Mouse (Mus musculus) ES-CJ7 (cell line): ENCODE results near the gene Leng1.
"Not testable (repeated sequence)": the region's sequence is repeated elsewhere in the genome, so short reads cannot be mapped to it uniquely, and the experiment has no call there.

Experiments
- DNase-seq: peaks from one replicate; pipeline ENCODE4 v3.0.0; 2011; ENCODE audit warnings: low read depth, low spot score

The Leng1 gene

GRCm38 (mm10) chr7:3665215-3666114, at the start of gene Leng1:
TSS of gene Leng1 (minus strand) at chr7:3665840.
- DNase-seq, result peak; percentile 97

DNA sequence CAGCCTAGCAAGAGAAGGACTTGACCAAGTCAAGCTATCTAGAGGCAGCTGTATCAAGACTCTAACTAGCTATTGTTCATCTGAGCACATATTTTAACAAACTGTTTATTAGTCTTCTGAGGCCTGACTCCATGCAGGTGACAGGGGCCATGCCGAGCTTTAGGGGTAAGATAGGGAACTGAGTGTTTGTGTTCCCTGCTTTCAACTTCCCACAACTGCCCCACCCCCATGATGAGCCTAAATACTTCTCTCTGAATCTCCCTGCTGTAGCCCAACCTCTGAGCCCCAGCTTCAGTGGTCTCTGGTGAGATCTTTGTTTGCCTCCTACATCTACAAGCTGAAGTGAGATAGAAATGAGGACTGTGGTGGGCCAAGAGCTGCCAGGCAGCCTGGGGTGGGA, 49.6 kb upstream of the Leng1 start:
- DNase-seq, result no peak

DNA sequence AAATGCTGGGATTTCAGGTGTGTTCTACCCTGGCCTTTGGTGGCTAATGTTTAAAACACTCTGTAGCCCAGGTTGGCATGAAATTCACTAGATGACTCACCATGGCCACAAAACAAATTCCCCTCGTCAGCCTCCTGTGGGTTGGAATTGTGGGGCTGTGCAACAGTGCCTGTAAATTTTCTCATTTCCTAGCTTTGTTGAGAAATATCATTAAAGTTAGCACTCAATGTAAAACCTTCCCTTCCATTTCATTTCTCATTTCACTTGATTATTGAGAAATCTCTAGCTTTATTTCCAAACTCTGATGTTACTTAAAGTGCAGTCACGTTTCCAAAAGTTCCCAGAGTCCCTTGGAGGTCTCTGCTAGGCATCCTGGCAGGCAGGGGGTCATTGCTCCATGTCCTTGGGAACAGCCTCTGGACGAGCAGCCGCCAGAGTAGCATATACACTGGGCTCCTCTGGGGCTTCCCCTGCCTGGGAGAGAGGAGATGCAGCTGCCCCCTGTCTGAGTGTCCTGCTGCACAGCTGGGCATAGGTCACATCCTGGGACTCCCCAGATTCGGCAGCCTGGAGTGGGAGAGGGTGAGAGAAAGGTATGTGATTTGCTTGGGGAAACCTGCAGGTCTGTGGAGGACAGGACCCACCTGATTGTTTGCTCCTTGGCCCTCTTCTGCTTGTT, 46.8 kb upstream of the Leng1 start:
- DNase-seq, result no peak

DNA sequence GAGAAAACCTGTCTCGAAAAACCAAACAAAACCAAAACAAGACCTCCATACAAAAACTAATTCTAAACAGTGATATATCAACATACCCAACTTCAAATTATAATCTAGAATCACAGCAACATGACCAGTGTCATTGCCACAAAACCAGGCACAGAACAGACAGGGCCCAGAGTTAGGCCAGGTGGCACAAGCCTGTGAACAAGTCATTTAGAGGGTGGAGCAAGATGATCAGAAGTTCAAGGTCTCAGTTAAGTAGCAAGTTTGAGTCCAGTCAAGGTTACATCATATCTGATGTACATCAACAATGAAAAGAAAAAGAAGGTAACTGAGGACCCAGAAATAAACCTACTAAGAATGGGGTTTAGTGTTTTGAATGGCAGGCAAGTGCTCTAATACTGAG, 43.4 kb upstream of the Leng1 start:
- peak; percentile 51 for DNase-seq

DNA sequence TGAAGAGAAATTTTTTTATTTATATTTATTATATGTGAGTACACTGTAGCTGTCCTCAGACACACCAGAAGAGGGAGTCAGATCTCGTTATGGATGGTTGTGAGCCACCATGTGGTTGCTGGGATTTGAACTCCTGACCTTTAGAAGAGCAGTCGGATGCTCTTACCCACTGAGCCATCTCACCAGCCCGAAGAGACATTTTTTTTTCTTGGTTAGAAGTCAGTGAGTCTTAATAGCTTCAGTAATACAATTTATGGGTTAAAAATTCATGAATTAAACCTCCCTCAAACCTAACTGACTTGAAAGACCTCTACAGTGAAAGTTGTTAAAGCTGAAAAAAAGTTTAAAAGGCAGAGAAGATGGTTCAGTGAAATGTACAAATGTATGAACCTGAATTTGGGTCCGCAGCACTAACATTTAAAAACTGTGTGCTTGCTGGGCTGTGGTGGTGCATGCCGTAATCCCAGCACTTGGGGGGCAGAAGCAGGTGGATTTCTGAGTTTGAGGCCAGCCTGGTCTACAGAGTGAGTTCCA, 42.9 kb upstream of the Leng1 start:
- DNase-seq, result not testable (repeated sequence)

DNA sequence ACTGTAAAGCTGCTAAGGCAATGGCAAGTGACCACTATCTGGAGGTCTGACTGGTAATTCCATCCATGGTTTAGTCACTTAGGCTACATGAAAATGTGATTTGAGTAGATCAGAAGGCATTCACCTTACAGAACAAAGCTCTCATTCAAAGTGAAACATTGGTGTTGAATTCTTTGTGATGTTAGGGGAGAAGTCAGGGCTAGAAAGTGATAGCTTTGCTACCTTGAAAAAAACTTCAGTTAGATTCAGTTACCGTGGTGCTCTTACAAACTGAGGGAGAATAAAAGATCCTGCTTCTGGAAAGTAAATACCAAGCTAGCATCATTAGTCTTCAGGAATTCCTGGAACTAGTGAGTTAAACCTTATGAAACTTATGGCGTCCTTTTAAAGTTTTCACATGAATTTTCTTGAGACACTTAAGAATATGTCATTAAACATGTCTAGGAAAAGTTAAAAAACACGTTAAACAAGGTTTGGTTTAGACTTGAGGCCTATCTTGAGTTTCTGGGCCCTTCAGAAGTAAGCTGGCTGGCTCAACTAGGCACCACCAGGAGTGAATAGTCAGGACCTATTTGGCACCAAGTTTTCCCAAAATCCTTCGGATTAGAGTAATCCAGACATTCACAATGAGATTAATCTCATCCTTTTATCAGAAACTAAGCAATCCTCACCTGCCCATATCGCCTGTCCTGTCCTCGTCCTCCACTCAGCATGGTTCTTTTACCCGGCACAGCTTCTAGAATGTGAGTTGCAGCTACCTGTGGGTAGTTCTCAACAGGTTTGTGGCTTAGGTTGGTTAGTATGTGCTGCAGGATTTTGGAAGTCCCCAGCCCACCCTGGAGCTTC, 42.2 kb upstream of the Leng1 start:
- DNase-seq, result peak; percentile 43

DNA sequence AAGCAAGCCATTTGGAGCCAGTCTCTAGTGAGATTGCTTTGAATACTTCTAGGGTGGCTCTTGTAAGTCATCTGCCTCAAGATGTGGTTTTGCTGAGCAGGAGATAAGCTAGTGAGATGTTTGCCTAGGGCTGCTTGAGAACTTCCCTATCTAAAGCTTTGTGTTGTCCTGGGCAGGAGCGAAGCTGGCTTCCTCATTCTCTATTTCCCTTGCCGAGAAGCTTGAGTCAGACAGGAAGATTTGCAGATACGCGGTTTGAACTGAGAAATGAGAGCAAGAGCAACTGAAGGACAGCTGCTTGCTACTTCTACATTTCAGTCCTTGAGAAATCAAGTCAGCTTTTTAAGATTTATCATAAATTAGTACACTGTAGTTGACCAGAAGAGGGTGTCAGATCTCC, 41.4 kb upstream of the Leng1 start:
- DNase-seq, result peak; percentile 41

DNA sequence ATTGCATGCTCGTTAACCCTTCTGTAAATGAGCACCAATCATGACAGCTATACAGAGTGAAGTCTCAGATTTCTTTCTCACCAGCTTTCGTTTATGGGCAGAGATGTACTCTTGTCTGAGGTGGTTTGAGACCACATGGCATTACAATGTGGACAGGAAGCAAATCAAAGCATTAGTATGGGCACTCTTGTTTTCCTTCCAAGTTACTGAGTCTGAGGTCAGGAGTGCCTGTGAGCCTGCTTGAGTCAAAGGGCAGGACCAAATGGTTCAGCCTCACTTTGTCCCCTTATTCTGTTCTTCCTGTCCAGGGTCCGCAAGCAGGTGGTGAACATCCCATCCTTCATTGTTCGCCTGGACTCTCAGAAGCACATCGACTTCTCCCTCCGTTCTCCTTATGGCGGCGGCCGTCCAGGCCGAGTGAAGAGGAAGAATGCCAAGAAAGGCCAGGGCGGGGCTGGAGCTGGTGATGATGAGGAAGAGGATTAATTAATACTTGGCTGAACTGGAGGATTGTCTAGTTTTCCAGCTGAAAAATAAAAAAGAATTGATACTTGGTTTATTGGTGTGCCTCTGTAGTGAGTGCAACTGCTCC, 40.8 kb upstream of the Leng1 start:
- DNase-seq, result peak; percentile 22

GRCm38 (mm10) chr7:3705911-3706310, 40.3 kb upstream of the Leng1 start:
- no peak for DNase-seq

- DNase-seq, result not testable (repeated sequence)
Observed at GRCm38 (mm10) chr7:3705461-3705860, 39.8 kb upstream of the Leng1 start.

GRCm38 (mm10) chr7:3704475-3704874, 38.8 kb upstream of the Leng1 start:
- DNase-seq, result peak; percentile 49

- DNase-seq, result peak; percentile 98
Observed at GRCm38 (mm10) chr7:3703879-3704441, 38.3 kb upstream of the Leng1 start, which contains the start of gene Rps9. TSS of gene Rps9 (plus strand) at chr7:3703993.

DNA sequence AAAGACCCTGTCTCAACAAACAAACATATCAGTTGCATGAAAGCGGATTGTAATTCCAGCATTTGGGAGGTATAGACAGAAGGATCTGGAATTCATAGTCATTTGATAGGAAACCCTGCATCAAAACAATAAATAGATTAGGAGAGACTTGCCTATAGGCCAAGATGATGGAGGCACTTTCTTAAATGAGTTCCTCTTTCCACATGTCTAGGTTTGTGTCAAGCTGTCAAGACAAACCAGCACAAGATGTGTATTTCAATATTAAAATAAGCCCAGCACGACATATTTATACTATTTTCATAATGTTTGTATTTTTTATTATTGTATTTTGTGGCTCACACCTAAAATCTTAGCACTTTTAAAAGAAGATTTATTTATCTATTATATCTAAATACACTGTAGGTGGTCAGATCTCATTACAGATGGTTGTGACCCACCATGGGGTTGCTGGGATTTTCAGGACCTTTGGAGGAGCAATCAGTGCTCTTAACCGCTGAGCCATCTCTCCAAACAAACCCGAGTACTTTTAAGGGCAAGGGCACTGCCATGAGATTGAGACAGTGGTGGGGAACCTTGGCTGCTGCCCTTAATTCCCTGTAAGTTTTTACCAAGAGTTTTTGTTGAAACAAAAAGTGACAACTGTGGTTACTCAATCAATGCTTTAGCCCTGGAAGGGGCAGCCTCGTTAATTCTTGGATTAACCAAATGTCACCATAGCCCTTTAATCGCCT, 37.7 kb upstream of the Leng1 start:
- DNase-seq, result no peak

DNA sequence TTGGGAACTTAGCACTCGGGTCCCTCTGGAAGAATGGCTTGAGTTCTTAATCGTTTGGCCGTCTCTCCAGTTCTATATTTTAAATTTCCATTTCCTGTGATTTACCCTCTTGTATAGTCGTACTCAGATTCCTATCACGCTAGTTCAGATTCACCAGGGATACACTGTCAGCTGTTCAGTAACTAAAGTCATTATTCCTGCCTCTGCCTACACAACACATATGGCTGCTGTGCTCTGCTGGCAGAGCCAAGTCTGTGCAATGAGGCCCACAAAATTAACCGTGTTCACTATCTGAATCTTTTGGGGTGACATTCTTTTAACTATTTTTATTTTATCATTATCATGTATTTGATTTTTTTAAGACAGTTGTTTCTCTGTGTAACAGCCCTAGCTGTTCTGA, 32.8 kb upstream of the Leng1 start:
- DNase-seq, result no peak

- DNase-seq, result not testable (repeated sequence)
Observed at GRCm38 (mm10) chr7:3694949-3695305, 29.3 kb upstream of the Leng1 start.

- peak; percentile 94 for DNase-seq
Observed at GRCm38 (mm10) chr7:3694076-3694948, 28.7 kb upstream of the Leng1 start.

- no peak for DNase-seq
Observed at GRCm38 (mm10) chr7:3693809-3694075, 28.1 kb upstream of the Leng1 start.

DNA sequence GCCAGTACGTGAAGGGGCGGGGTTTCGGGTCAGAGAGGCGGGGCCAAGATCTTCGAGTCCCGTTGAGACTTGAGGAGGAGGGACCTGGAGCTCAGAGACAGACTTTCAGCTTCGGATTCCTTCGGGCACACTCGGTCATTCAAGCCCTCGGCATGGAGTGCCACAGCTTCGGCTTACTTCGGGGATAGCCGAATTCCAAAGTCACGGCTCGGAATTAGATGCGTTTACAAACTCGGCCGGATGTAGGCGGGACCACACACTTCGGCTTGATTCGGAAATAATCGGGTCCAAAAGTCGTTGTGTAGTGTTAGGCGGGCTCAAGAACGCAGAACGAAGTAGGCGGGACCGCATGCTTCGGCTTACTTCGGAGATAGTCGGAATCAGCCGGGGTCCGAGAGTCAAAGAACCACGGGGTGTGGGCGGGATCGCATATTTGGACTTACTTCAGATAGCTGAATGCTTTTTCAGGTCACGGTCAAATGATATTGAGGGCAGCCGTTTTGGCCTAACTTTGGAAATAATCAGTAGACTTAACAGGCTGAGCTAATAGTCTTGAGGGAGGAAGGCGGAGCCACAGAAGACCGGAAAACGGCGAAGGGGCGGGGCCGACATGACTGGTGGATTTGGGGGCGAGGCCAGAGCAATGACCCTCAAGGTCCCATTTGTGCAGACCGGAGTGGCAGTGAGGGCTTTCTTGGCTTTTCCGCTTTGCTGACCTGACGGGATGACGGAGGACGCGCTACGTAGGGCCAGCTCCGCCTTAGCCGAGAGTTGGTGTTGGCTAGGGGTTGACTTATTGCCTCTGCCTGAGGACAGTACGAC, 27.6 kb upstream of the Leng1 start, which contains the start of gene Mboat7:
Mboat7 (minus strand) TSS at position 537 of the 822 bp plus-strand sequence.
- peak; percentile 96 for DNase-seq
